Mouse (Mus musculus) C2C12 (cell line): ENCODE measurements around the gene Gm27027.

Experiments
- CEBPB ChIP-seq: IDR thresholded peaks from one replicate; pipeline ENCODE4 v1.6.1; 2011; ENCODE audit warnings: low read depth, mild to moderate bottlenecking, control low read depth, moderate library complexity
- CTCF ChIP-seq: IDR thresholded peaks from one replicate; pipeline ENCODE4 v1.5.1; 2011; ENCODE audit not compliant: control insufficient read depth, insufficient read depth, insufficient read length
- MAX ChIP-seq: IDR thresholded peaks from one replicate; pipeline ENCODE4 v1.6.1; 2011; ENCODE audit warnings: mild to moderate bottlenecking, control low read depth

- TF ChIP-seq CTCF (no peak), MAX (no peak), CEBPB (no peak)
Observed at GRCm38 (mm10) chr2:93991336-93991735, 4.8 kb downstream of the Gm27027 start.
